Mouse (Mus musculus): ENCODE data around the gene Lrp8. TPM values are rescaled to one million over a fixed set of nuclear protein-coding genes. Genes with fewer than 3 reads are reported as not detected.

Gene Lrp8
- polyA plus RNA-seq, 1 experiment from 2014 or later = 0.99 TPM

DNA sequence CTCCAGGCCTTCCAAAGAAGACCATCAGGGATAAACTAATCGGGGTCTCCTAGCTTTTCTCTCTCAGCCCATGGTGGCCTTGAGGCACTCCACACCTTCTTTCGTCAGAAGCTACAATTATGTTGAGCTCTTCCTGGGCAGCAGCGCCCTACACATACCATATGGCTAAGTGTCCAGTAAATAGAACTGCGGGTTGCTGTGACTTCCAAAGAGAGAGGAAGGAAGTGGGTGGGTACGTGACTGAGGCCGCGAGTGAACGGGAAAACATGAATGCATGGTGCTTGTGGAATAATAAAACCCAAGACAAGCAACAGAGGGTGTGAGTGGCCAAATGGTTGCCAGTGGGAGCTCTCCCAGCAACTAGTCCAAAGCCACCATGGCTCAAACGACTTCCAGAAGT lies 47.6 kb downstream of the Lrp8 start:
- WGBS = 75% methylated on average over 9 of the region's 9 CpGs
- Histone ChIP-seq H3K27ac (ENCODE audit: low read length) (no peak overlapping the region), H3K36me3 (ENCODE audit: control insufficient read depth, insufficient read depth, low read length) (no peaks in the 10 kb centered on the region)

DNA sequence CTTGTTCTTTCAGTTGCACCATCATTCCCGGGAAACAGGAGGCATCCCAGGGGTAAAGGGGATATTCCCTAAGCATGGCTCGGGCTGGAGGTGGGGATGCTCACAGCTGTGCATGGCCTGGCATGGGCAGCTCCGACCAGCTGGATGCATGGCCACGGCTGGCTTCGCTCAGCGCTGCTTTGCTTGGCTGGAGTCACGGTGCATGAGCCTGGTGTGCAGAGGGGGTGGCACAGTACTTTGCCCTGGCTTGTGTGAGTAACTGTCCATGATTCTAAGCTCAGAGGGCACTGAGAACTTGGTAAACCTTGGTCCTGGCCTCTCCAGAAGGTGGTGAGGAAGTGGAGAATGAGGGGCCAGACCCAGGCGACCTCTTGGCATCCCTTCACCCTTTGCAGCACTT lies 48.0 kb downstream of the Lrp8 start:
- WGBS = 91% methylated on average over 8 of the region's 8 CpGs
- no peaks in the 10 kb centered on the region for H3K36me3 ChIP-seq (ENCODE audit: control insufficient read depth, insufficient read depth, low read length)

More for the DNA sequence above, 47.6 kb downstream of the Lrp8 start:
- H3K9ac ChIP-seq (ENCODE audit: low read depth, low read length) = no peak overlapping the region
- H3K4me2 ChIP-seq (ENCODE audit: low read depth, low read length) = no peak overlapping the region
- ATAC-seq = no peak
- no peaks in the 10 kb centered on the region; the same call in 1 of the 2 replicates for H3K4me1 ChIP-seq (ENCODE audit: control insufficient read depth, insufficient read depth, low read length)
- peaks cover 11% of the 10 kb centered on the region for H3K27me3 ChIP-seq (replicated peaks; ENCODE audit: control insufficient read depth, insufficient read depth, low read length)
- H3K9me3 ChIP-seq (ENCODE audit: control insufficient read depth, low read length) = no peaks in the 10 kb centered on the region
- H3K4me3 ChIP-seq (ENCODE audit: low read length) = no peak overlapping the region

DNA sequence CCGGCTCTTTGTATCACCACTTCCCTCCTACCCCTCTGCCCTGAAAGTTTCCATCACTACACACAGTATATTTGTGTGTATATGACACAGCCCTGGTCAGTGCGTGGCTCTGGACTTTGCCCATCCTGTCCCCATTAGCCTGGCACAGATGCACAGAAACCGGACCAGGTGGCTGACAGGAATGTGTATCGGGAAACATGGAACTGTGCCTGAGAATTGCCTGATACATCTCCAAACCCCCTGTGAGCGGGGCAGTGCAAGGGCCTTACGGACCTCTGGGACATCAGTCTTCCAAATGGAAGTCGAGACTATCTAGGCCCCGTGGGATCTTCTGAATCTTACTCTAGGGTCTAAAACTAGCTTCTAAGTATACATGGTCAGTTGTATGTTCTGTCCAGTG lies 51.3 kb downstream of the Lrp8 start:
- no peak overlapping the region for H3K4me2 ChIP-seq (ENCODE audit: low read depth, low read length)
- H3K36me3 ChIP-seq (ENCODE audit: control insufficient read depth, insufficient read depth, low read length) = no peaks in the 10 kb centered on the region
- H3K27me3 ChIP-seq (replicated peaks; ENCODE audit: control insufficient read depth, insufficient read depth, low read length) = no peaks in the 10 kb centered on the region
- H3K4me1 ChIP-seq (ENCODE audit: control insufficient read depth, insufficient read depth, low read length) = no peaks in the 10 kb centered on the region
- WGBS = 89% methylated on average over 8 of the region's 8 CpGs
- ATAC-seq = no peak
- no peaks in the 10 kb centered on the region for H3K9me3 ChIP-seq (ENCODE audit: control insufficient read depth, low read length)
- H3K4me3 ChIP-seq (ENCODE audit: low read length) = no peak overlapping the region
- no peak overlapping the region for H3K27ac ChIP-seq (ENCODE audit: low read length)
- H3K9ac ChIP-seq (ENCODE audit: low read depth, low read length) = no peak overlapping the region

More for the DNA sequence above, 48.0 kb downstream of the Lrp8 start:
- Histone ChIP-seq H3K4me3 (ENCODE audit: low read length) (no peak overlapping the region), H3K9ac (ENCODE audit: low read depth, low read length) (no peak overlapping the region), H3K4me1 (ENCODE audit: control insufficient read depth, insufficient read depth, low read length) (no peaks in the 10 kb centered on the region; the same call in 1 of the 2 replicates), H3K27ac (ENCODE audit: low read length) (no peak overlapping the region), H3K27me3 (replicated peaks; ENCODE audit: control insufficient read depth, insufficient read depth, low read length) (peaks cover 11% of the 10 kb centered on the region), H3K9me3 (ENCODE audit: control insufficient read depth, low read length) (no peaks in the 10 kb centered on the region), H3K4me2 (ENCODE audit: low read depth, low read length) (no peak overlapping the region)
- ATAC-seq = no peak

DNA sequence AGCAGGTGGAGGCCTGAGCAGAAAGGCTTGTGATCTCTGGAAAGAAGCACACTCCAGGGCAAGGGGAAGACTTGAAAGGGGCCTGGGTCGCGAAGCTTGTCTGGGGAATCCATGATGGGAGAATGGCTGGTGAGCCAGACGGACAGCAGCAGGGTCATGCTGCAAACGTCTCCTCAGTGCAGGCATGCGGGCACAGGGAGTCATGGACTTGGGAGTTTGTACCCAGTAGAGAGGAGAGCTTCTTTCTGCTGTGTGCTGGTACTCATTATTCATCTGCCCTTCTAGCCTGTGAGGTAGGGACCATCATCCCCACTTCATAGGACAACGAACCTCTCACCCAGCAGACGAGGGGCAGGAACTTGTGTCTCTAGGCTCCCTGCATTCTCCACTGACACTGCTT lies 51.8 kb downstream of the Lrp8 start:
- no peak overlapping the region for H3K27ac ChIP-seq (ENCODE audit: low read length)
- whole genome bisulfite sequencing = 88% methylated on average over 7 of the region's 7 CpGs
- H3K4me2 ChIP-seq (ENCODE audit: low read depth, low read length) = no peak overlapping the region
- H3K36me3 ChIP-seq (ENCODE audit: control insufficient read depth, insufficient read depth, low read length) = no peaks in the 10 kb centered on the region
- no peak for ATAC-seq
- no peaks in the 10 kb centered on the region for H3K27me3 ChIP-seq (replicated peaks; ENCODE audit: control insufficient read depth, insufficient read depth, low read length)
- H3K9ac ChIP-seq (ENCODE audit: low read depth, low read length) = no peak overlapping the region
- no peaks in the 10 kb centered on the region for H3K4me1 ChIP-seq (ENCODE audit: control insufficient read depth, insufficient read depth, low read length)
- no peak overlapping the region for H3K4me3 ChIP-seq (ENCODE audit: low read length)
- H3K9me3 ChIP-seq (ENCODE audit: control insufficient read depth, low read length) = no peaks in the 10 kb centered on the region

DNA sequence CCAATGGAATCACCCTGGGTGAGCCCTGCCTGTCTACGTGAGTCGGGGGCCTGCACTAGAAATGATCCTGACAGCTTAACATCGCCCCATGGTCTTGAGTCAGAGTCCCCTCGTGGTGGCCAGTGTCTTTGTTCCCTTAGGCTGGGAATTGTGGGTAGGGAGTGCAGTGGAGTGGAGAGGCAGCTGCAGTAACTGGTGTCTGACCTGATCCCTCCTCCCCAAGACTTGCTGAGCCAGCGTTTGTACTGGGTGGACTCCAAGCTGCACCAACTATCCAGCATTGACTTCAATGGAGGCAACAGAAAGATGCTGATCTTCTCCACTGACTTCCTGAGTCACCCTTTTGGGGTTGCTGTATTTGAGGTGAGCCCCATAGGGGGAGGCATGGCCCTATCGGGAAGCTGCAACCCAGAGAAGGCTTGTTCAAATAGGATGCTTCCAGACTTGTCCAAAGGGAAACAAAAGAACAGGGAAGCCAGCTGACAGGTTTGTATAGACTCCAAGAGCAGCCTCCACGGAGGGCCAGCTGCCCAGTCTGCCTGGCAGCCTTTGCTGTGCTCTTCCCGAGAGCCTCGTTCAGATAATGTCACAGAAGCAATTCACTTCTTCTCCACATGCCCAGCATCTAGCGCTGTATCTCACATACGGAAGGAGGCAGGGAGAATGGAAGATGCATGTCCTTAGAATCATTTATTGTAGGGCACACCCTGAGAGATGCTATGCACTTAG lies 55.1 kb downstream of the Lrp8 start:
- no peak for ATAC-seq
- H3K36me3 ChIP-seq (ENCODE audit: control insufficient read depth, insufficient read depth, low read length) = no peaks in the 10 kb centered on the region
- H3K27me3 ChIP-seq (replicated peaks; ENCODE audit: control insufficient read depth, insufficient read depth, low read length) = no peaks in the 10 kb centered on the region
- H3K4me1 ChIP-seq (ENCODE audit: control insufficient read depth, insufficient read depth, low read length) = no peaks in the 10 kb centered on the region
- H3K4me3 ChIP-seq (ENCODE audit: low read length) = no peak overlapping the region
- H3K27ac ChIP-seq (ENCODE audit: low read length) = no peak overlapping the region
- 75% methylated on average over 11 of the region's 11 CpGs for WGBS
- H3K9ac ChIP-seq (ENCODE audit: low read depth, low read length) = no peak overlapping the region
- H3K4me2 ChIP-seq (ENCODE audit: low read depth, low read length) = no peak overlapping the region
- no peaks in the 10 kb centered on the region for H3K9me3 ChIP-seq (ENCODE audit: control insufficient read depth, low read length)

DNA sequence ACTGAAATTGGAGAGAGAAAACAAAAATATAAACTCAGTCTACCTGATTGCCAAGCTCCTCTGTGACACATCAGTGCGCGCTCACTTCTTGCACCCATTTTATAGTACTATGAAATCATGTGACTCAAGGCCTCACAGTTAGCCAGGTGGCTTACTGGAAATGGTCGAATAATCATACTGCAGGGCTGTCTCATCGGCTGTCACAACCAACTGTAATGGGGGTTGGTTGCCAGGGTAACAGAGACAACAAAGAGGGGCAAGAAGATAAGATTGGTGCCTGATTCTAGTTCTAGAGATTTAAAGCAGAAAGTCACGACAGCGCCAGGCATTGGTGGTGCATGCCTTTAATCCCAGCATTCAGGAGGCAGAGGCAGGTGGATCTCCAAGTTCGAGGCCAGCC lies 56.9 kb downstream of the Lrp8 start:
- H3K27ac ChIP-seq (ENCODE audit: low read length) = no peak overlapping the region
- no peaks in the 10 kb centered on the region for H3K4me1 ChIP-seq (ENCODE audit: control insufficient read depth, insufficient read depth, low read length)
- no peaks in the 10 kb centered on the region for H3K36me3 ChIP-seq (ENCODE audit: control insufficient read depth, insufficient read depth, low read length)
- H3K9ac ChIP-seq (ENCODE audit: low read depth, low read length) = no peak overlapping the region
- WGBS = 91% methylated on average over 7 of the region's 7 CpGs
- H3K9me3 ChIP-seq (ENCODE audit: control insufficient read depth, low read length) = no peaks in the 10 kb centered on the region
- no peak overlapping the region for H3K4me3 ChIP-seq (ENCODE audit: low read length)
- ATAC-seq = no peak
- no peak overlapping the region for H3K4me2 ChIP-seq (ENCODE audit: low read depth, low read length)
- H3K27me3 ChIP-seq (replicated peaks; ENCODE audit: control insufficient read depth, insufficient read depth, low read length) = no peaks in the 10 kb centered on the region

DNA sequence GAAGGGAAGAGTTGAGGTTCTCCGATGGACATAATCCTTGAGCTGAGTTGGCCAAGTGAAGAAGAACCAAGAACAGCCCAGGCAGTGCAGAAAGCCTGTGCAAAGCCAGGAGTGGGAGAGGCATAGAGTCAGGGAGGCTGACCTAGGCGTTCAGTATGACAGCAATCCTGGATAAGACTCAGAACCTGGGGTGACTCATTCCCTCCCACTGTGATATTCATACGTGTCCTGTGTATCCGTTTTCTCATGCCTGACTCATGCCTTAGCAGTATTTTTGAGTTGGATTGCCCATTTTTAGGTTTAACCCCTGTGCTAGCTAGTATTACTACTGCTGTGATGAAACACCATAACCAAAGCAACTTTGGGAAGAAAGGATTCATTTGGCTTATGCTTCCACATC lies 62.8 kb downstream of the Lrp8 start:
- no peak for ATAC-seq
- 84% methylated on average over 4 of the region's 4 CpGs for WGBS
- Histone ChIP-seq H3K4me2 (ENCODE audit: low read depth, low read length) (no peak overlapping the region), H3K4me1 (ENCODE audit: control insufficient read depth, insufficient read depth, low read length) (no peaks in the 10 kb centered on the region), H3K9me3 (ENCODE audit: control insufficient read depth, low read length) (no peaks in the 10 kb centered on the region), H3K27ac (ENCODE audit: low read length) (no peak overlapping the region), H3K4me3 (ENCODE audit: low read length) (no peak overlapping the region), H3K27me3 (replicated peaks; ENCODE audit: control insufficient read depth, insufficient read depth, low read length) (no peaks in the 10 kb centered on the region), H3K9ac (ENCODE audit: low read depth, low read length) (no peak overlapping the region), H3K36me3 (ENCODE audit: control insufficient read depth, insufficient read depth, low read length) (no peaks in the 10 kb centered on the region)

DNA sequence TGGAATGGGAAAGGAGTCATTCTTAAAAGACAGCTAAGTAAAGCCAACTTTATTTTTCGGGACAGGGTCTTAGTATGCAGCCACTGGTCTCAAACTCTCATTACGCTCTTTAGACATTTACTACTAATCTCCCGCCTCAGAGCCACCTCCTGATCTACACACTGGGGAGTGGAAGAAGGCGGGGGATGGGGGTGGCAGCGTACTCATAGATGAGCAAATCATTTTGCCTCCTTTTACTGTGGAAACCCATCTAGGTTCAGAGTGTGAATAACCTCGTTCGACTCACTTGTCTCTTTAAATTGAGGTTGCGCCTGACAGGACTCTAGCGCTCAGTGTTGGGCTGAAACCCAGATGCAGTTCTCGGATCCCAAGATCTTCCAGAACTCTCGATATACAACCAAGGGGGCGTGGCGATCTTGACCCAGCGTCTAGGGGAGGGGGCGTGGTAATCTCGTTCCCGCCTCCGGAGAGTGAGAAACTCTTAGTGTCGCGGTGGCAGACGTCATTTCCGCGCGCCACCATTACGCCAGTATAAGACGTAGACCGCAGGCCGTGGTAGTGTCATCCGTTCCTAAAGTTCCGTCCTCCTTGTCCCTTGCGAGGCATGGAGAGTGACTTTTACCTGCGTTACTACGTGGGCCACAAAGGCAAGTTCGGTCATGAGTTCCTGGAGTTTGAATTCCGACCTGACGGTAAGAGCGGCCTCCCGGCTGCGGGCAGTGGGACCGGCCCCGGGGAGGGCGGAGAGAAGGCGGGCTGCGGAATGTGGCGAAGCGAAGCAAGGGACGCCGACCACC lies 77.4 kb downstream of the Lrp8 start, which contains the start of gene Magoh:
TSS of gene Magoh (plus strand) at position 502 of the 797 bp plus-strand sequence.
- no peaks in the 10 kb centered on the region for H3K9me3 ChIP-seq (ENCODE audit: control insufficient read depth, low read length)
- peak within 1 kb of the TSS; percentile 62 for H3K27ac ChIP-seq (ENCODE audit: low read length)
- peak within 1 kb of the TSS; percentile 79 for H3K9ac ChIP-seq (ENCODE audit: low read depth, low read length)
- H3K4me1 ChIP-seq (ENCODE audit: control insufficient read depth, insufficient read depth, low read length) = peaks cover 7% of the 10 kb centered on the region
- H3K4me3 ChIP-seq (ENCODE audit: low read length) = peak within 1 kb of the TSS; percentile 73
- 3% methylated on average over 48 of the region's 48 CpGs for WGBS
- peaks cover 4% of the 10 kb centered on the region for H3K36me3 ChIP-seq (ENCODE audit: control insufficient read depth, insufficient read depth, low read length)
- H3K4me2 ChIP-seq (ENCODE audit: low read depth, low read length) = peak within 1 kb of the TSS; percentile 78
- peak; percentile 97 for ATAC-seq
- H3K27me3 ChIP-seq (replicated peaks; ENCODE audit: control insufficient read depth, insufficient read depth, low read length) = no peaks in the 10 kb centered on the region

DNA sequence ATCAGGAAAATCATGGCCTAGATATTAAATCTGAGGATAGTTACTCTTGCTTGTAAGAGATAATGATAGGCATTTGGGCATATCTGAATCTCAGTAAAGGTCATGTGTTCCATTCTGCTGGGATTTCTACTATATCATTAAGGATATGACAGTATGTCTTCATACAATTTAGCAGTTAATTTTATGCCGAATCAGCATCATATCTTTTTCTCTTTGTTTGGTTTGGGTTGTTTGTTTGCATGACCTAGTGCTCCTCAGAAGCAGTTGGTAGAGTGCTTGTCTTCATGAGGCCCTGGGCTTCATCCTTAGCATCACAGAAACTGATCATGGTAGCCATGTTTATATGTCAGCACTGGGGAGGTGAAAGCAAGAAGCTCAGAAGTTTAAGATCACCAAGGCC lies 79.6 kb downstream of the Lrp8 start:
- no peaks in the 10 kb centered on the region for H3K27me3 ChIP-seq (replicated peaks; ENCODE audit: control insufficient read depth, insufficient read depth, low read length)
- ATAC-seq = no peak
- H3K9ac ChIP-seq (ENCODE audit: low read depth, low read length) = no peak overlapping the region
- peaks cover 10% of the 10 kb centered on the region for H3K36me3 ChIP-seq (ENCODE audit: control insufficient read depth, insufficient read depth, low read length)
- H3K4me3 ChIP-seq (ENCODE audit: low read length) = no peak overlapping the region
- H3K4me1 ChIP-seq (ENCODE audit: control insufficient read depth, insufficient read depth, low read length) = peaks cover 7% of the 10 kb centered on the region
- no peak overlapping the region for H3K27ac ChIP-seq (ENCODE audit: low read length)
- 89% methylated on average over 1 of the region's 1 CpGs for WGBS
- H3K4me2 ChIP-seq (ENCODE audit: low read depth, low read length) = no peak overlapping the region
- no peaks in the 10 kb centered on the region for H3K9me3 ChIP-seq (ENCODE audit: control insufficient read depth, low read length)

Measured in intestine, embryonic 16.5 days (tissue).